Mouse (Mus musculus): ENCODE results near the gene Srpk1. TPM values are rescaled to one million over a fixed set of nuclear protein-coding genes. Genes with fewer than 3 reads are reported as not detected.
"Not testable (repeated sequence)": the region's sequence is repeated elsewhere in the genome, so short reads cannot be mapped to it uniquely, and the experiment has no call there.

Gene Srpk1
- polyA plus RNA-seq, 1 experiment from 2014 or later, result 110 TPM

- no peak overlapping the region for H3K9ac ChIP-seq
- H3K4me3 ChIP-seq (replicated peaks; ENCODE audit: low read length), result no peak overlapping the region
- 84% methylated on average over 7 of the region's 7 CpGs for WGBS
- no peaks in the 10 kb centered on the region for H3K27me3 ChIP-seq (ENCODE audit: control insufficient read depth, insufficient read depth, low read length)
- DNase-seq (ENCODE audit: low spot score) (no peak), ATAC-seq (ENCODE audit: low FRiP score) (no peak)
- peaks cover 6% of the 10 kb centered on the region; the same call in 1 of the 2 replicates for H3K4me1 ChIP-seq (replicated peaks; ENCODE audit: control insufficient read depth, insufficient read depth, low read length)
- no peak overlapping the region for H3K27ac ChIP-seq
- H3K36me3 ChIP-seq (replicated peaks; ENCODE audit: control insufficient read depth, insufficient read depth), result no peaks in the 10 kb centered on the region
- no peaks in the 10 kb centered on the region for H3K9me3 ChIP-seq (ENCODE audit: control insufficient read depth, low read length)
- H3K4me2 ChIP-seq (replicated peaks), result no peak overlapping the region
Measured at GRCm38 (mm10) chr17:28572521-28572920, 50.0 kb downstream of the Srpk1 start.

- H3K4me1 ChIP-seq (replicated peaks; ENCODE audit: control insufficient read depth, insufficient read depth, low read length), result peaks cover 6% of the 10 kb centered on the region; the same call in 1 of the 2 replicates
- no peaks in the 10 kb centered on the region for H3K27me3 ChIP-seq (ENCODE audit: control insufficient read depth, insufficient read depth, low read length)
- WGBS, result 85% methylated on average over 3 of the region's 3 CpGs
- no peak overlapping the region for H3K27ac ChIP-seq
- ATAC-seq (ENCODE audit: low FRiP score) (no peak), DNase-seq (ENCODE audit: low spot score) (no peak)
- H3K4me3 ChIP-seq (replicated peaks; ENCODE audit: low read length), result no peak overlapping the region
- H3K36me3 ChIP-seq (replicated peaks; ENCODE audit: control insufficient read depth, insufficient read depth), result no peaks in the 10 kb centered on the region
- no peak overlapping the region for H3K9ac ChIP-seq
- no peak overlapping the region for H3K4me2 ChIP-seq (replicated peaks)
- H3K9me3 ChIP-seq (ENCODE audit: control insufficient read depth, low read length), result no peaks in the 10 kb centered on the region
Measured at GRCm38 (mm10) chr17:28571868-28572267, 50.6 kb downstream of the Srpk1 start.

GRCm38 (mm10) chr17:28567541-28567940 lies 55.0 kb downstream of the Srpk1 start:
- Histone ChIP-seq H3K4me3 (replicated peaks; ENCODE audit: low read length) (no peak overlapping the region), H3K27me3 (ENCODE audit: control insufficient read depth, insufficient read depth, low read length) (no peaks in the 10 kb centered on the region), H3K9ac (no peak overlapping the region), H3K4me1 (replicated peaks; ENCODE audit: control insufficient read depth, insufficient read depth, low read length) (no peaks in the 10 kb centered on the region), H3K9me3 (ENCODE audit: control insufficient read depth, low read length) (no peaks in the 10 kb centered on the region), H3K36me3 (replicated peaks; ENCODE audit: control insufficient read depth, insufficient read depth) (no peaks in the 10 kb centered on the region), H3K27ac (no peak overlapping the region), H3K4me2 (replicated peaks) (no peak overlapping the region)
- WGBS, result 22% methylated on average over 3 of the region's 3 CpGs
- ATAC-seq (ENCODE audit: low FRiP score) (no peak), DNase-seq (ENCODE audit: low spot score) (no peak)

- Histone ChIP-seq H3K9ac (no peak overlapping the region), H3K27me3 (ENCODE audit: control insufficient read depth, insufficient read depth, low read length) (no peaks in the 10 kb centered on the region), H3K27ac (no peak overlapping the region), H3K36me3 (replicated peaks; ENCODE audit: control insufficient read depth, insufficient read depth) (no peaks in the 10 kb centered on the region), H3K9me3 (ENCODE audit: control insufficient read depth, low read length) (no peaks in the 10 kb centered on the region), H3K4me2 (replicated peaks) (no peak overlapping the region), H3K4me3 (replicated peaks; ENCODE audit: low read length) (no peak overlapping the region), H3K4me1 (replicated peaks; ENCODE audit: control insufficient read depth, insufficient read depth, low read length) (no peaks in the 10 kb centered on the region)
- DNase-seq (ENCODE audit: low spot score), result no peak
- ATAC-seq (ENCODE audit: low FRiP score), result no peak
Measured at GRCm38 (mm10) chr17:28565181-28565580, 57.3 kb downstream of the Srpk1 start.

GRCm38 (mm10) chr17:28561613-28562012 lies 60.9 kb downstream of the Srpk1 start:
- Histone ChIP-seq H3K9ac (no peak overlapping the region), H3K4me1 (replicated peaks; ENCODE audit: control insufficient read depth, insufficient read depth, low read length) (no peaks in the 10 kb centered on the region), H3K27ac (no peak overlapping the region), H3K36me3 (replicated peaks; ENCODE audit: control insufficient read depth, insufficient read depth) (no peaks in the 10 kb centered on the region), H3K4me3 (replicated peaks; ENCODE audit: low read length) (no peak overlapping the region), H3K4me2 (replicated peaks) (no peak overlapping the region), H3K27me3 (ENCODE audit: control insufficient read depth, insufficient read depth, low read length) (no peaks in the 10 kb centered on the region), H3K9me3 (ENCODE audit: control insufficient read depth, low read length) (no peaks in the 10 kb centered on the region)
- no peak for ATAC-seq (ENCODE audit: low FRiP score)
- 67% methylated on average over 7 of the region's 7 CpGs for WGBS
- DNase-seq (ENCODE audit: low spot score), result no peak

- Histone ChIP-seq H3K9me3 (ENCODE audit: control insufficient read depth, low read length) (no peaks in the 10 kb centered on the region), H3K27ac (no peak within 1 kb of the TSS), H3K36me3 (replicated peaks; ENCODE audit: control insufficient read depth, insufficient read depth) (no peaks in the 10 kb centered on the region), H3K4me1 (replicated peaks; ENCODE audit: control insufficient read depth, insufficient read depth, low read length) (no peaks in the 10 kb centered on the region), H3K4me3 (replicated peaks; ENCODE audit: low read length) (no peak within 1 kb of the TSS), H3K27me3 (ENCODE audit: control insufficient read depth, insufficient read depth, low read length) (no peaks in the 10 kb centered on the region), H3K4me2 (replicated peaks) (no peak within 1 kb of the TSS), H3K9ac (no peak within 1 kb of the TSS)
- DNase-seq (ENCODE audit: low spot score), result no peak
- ATAC-seq (ENCODE audit: low FRiP score), result no peak
- 89% methylated on average over 4 of the region's 4 CpGs for WGBS
Measured at GRCm38 (mm10) chr17:28560598-28560997, 61.9 kb downstream of the Srpk1 start, which contains the start of gene Clps. Gene Clps, minus strand, starts transcription at chr17:28560766.

- no peak overlapping the region for H3K4me2 ChIP-seq (replicated peaks)
- H3K27me3 ChIP-seq (ENCODE audit: control insufficient read depth, insufficient read depth, low read length), result no peaks in the 10 kb centered on the region
- H3K27ac ChIP-seq, result no peak overlapping the region
- no peak overlapping the region for H3K4me3 ChIP-seq (replicated peaks; ENCODE audit: low read length)
- no peak overlapping the region for H3K9ac ChIP-seq
- ATAC-seq (ENCODE audit: low FRiP score), result no peak
- no peak for DNase-seq (ENCODE audit: low spot score)
- 76% methylated on average over 6 of the region's 6 CpGs for WGBS
- no peaks in the 10 kb centered on the region for H3K36me3 ChIP-seq (replicated peaks; ENCODE audit: control insufficient read depth, insufficient read depth)
- H3K9me3 ChIP-seq (ENCODE audit: control insufficient read depth, low read length), result no peaks in the 10 kb centered on the region
- H3K4me1 ChIP-seq (replicated peaks; ENCODE audit: control insufficient read depth, insufficient read depth, low read length), result no peaks in the 10 kb centered on the region
Measured at GRCm38 (mm10) chr17:28557772-28558171, 64.7 kb downstream of the Srpk1 start.

GRCm38 (mm10) chr17:28556635-28557396 lies 65.7 kb downstream of the Srpk1 start:
- ATAC-seq (ENCODE audit: low FRiP score) (no peak), DNase-seq (ENCODE audit: low spot score) (no peak)
- H3K4me1 ChIP-seq (replicated peaks; ENCODE audit: control insufficient read depth, insufficient read depth, low read length), result no peaks in the 10 kb centered on the region
- WGBS, result 57% methylated on average over 6 of the region's 6 CpGs
- H3K27me3 ChIP-seq (ENCODE audit: control insufficient read depth, insufficient read depth, low read length), result no peaks in the 10 kb centered on the region
- no peak overlapping the region for H3K27ac ChIP-seq
- no peak overlapping the region for H3K4me3 ChIP-seq (replicated peaks; ENCODE audit: low read length)
- no peaks in the 10 kb centered on the region for H3K36me3 ChIP-seq (replicated peaks; ENCODE audit: control insufficient read depth, insufficient read depth)
- no peaks in the 10 kb centered on the region for H3K9me3 ChIP-seq (ENCODE audit: control insufficient read depth, low read length)
- no peak overlapping the region for H3K4me2 ChIP-seq (replicated peaks)
- H3K9ac ChIP-seq, result no peak overlapping the region

GRCm38 (mm10) chr17:28554021-28554420 lies 68.5 kb downstream of the Srpk1 start:
- not testable (repeated sequence) for H3K27ac ChIP-seq; H3K4me3 ChIP-seq (replicated peaks; ENCODE audit: low read length); H3K4me1 ChIP-seq (replicated peaks; ENCODE audit: control insufficient read depth, insufficient read depth, low read length); H3K4me2 ChIP-seq (replicated peaks); DNase-seq (ENCODE audit: low spot score); H3K9ac ChIP-seq; H3K36me3 ChIP-seq (replicated peaks; ENCODE audit: control insufficient read depth, insufficient read depth); ATAC-seq (ENCODE audit: low FRiP score); H3K9me3 ChIP-seq (ENCODE audit: control insufficient read depth, low read length); H3K27me3 ChIP-seq (ENCODE audit: control insufficient read depth, insufficient read depth, low read length)
- 91% methylated on average over 4 of the region's 4 CpGs for WGBS
